Mouse (Mus musculus): ENCODE measurements at regions not wholly inside any gene's neighbourhood (a gene's known extent, or its start where the extent isn't known, plus 50 kb on each side); places are given as distances from the start of the nearest gene placed in this dataset.

GRCm38 (mm10) chr19:21115693-21116092 is 156.4 kb upstream of the Zfand5 start:
- TF ChIP-seq POLR2A (IDR thresholded peaks at IDR 0.05; ENCODE audit: insufficient read depth, low read depth, low read length) = no peak
- no peak for TF ChIP-seq CTCF (IDR thresholded peaks at IDR 0.05; ENCODE audit: insufficient read depth, low read depth, low read length)
